Mouse (Mus musculus): ENCODE data around the gene Zfp952. TPM values are rescaled to one million over a fixed set of nuclear protein-coding genes. Genes with fewer than 3 reads are reported as not detected.

Gene Zfp952
- 14.1 TPM for total RNA-seq (2023)

DNA sequence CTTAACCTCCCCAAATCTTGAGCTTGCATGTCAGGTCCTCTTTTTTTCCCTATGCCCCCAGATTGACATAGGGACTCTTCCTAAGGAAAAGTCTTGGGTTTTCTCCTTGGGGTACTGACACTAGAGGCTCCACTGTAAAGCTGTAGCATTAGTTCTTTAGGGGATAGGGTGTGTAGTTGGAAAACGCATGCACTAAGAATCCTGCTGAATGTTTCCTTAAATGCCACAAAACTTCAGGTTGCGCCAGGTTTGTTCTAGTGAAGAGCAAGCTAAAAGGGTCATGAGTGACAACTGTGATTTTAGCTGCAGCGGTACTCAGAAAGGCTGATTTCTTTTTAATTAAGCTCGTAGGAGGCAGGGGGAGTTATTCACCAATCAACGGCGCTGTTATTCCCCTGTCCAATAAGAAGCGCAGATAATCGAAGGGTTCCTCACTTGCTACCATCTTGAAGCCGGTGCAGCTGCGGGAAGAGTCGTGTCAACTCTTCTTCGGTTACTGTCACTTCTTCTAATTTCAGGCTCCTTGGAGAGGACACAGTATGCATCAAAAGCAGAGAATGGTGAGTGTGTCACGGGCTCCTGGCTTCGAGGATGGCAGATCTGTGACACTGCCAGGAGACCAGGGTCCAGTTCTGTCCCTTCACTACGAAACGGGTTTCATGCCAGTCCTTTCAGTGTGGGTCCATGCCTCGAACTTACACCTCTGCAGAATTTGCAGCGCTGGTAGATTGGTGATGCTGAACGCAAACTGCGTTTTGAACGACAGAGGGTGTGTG, at the start of gene Zfp952:
TSS of gene Zfp952 (plus strand) at position 431 of the 776 bp plus-strand sequence.

DNA sequence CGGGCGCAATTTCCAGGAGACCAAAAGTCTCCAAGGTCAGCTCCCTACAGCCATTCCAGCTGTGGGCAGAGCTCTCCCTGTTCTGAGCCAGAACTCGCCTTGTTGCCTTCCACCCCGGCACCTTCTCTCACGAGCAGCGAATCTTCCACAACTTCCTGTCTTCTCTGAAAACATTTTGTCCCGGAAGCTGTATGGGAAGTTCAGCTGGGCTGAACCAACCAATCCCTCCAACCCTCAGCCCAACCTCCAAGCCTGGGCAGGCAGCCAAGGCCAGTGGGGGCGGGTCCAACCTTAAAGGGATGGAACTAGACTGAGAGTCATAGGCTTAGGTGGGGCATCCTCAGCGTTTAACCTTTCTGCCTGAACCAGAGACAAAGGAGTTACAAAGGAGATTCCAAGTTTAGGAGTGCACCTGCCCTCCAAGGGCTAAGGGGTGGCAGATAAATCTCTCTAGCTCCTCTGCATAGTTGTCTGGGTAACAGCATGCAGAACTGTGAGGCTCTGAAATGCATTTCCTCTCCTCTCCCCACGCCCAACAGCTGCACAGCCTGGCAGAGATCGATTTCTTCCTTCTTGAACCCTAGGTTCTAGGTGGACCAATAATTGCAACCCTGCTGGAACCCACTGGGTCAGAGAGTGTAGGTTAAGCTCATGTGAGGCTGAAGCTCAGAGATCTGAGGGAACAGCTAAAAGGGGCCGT, 45.6 kb upstream of the Zfp952 start, which contains the start of gene Cyp4f13:
TSS of gene Cyp4f13 (minus strand) at position 188 of the 700 bp plus-strand sequence.

DNA sequence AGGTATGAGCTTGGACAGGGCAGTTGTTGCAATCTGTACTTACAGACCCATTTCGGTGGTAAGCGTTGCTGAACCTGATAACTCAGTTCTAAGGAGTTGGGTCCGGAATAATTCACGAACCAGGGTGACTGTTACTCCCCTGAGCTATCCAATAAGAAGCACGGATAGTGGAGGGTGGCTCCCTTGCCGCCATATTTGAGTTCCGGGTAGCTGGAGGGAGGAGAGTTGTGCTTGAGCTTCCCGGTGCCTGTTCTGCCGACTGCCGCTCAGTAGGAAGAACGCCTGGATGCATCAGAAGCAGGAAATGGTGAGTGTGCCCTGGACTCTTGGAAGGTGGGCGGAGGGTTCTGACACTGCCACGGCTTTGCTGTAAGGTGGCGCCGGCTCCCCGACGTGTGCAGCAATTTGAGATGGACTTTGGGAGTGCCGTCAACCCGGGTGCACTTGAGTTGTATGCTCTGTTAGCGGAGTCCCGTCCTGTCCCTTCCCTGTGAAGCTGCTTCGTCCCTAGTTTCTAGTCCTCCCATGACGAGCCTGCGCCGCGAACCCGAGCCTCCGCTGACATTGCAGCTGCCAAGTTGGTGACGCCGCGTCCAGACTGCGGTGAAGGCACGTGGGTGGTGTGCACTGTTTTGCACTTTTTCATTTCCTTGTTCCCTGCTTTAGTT, 27.2 kb upstream of the Zfp952 start, which contains the start of gene Zfp472:
TSS of gene Zfp472 (plus strand) at position 192 of the 668 bp plus-strand sequence.

DNA sequence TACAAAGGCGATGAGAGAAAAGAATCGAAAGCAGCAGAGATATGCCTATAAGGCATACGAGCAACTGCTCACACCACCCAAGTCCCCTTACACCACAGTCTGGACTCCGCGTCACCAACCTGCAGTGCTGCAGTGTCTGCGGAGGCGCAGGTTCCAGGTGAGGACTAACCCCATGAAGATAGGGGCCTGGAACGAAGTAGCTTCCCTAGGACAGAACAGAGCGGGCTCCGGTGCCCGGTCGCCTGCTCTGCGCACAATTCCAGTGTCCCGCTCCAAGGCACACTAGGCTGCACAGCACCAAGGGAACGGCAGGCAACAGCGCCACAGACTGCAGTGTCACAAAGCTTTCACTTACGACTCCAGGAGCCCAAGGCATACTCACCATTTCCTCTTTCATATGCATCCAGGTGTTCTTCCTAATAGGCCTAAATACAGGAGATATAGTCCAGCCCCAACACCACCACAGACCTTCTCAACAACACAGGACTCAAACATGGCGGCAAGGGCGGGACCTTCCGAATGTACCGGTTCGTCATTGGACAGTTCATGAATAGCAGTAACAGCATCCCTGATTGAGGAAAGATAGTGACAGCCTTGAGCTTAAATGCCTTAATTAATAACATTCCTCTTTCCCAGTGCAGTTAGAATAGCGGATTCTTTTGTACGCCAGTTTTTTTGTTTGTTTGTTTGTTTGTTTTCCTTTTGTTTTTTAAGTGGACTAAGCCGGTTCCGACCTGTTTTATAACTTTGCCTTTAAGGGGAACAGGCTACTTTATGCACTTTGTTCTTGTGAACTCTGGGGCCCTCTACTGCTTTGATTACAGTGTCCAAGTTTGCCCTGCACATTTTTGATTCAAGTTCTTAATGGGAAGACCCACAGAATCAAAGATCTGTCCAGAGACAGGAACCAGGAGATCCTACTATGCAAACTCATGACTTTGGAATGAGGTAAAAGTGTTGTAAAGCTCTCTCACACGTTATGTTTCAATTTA, 40.3 kb downstream of the Zfp952 start, which contains the start of gene Zfp763:
TSS of gene Zfp763 (minus strand) at position 503 of the 992 bp plus-strand sequence.

Other genes starting within 250 kb of the Zfp952 start
- gene Zfp871, start 204.8 kb upstream of the Zfp952 start, total RNA-seq (2023): 104 TPM
- 0.59 TPM for gene Zfp811, start 183.2 kb upstream of the Zfp952 start, total RNA-seq (2023)
- 8.6 TPM for gene Zfp799, start 162.9 kb upstream of the Zfp952 start, total RNA-seq (2023)
- 1.4 TPM for gene Zfp870, start 101.5 kb upstream of the Zfp952 start, total RNA-seq (2023)
- not detected for gene Cyp4f14, start 75.8 kb upstream of the Zfp952 start, total RNA-seq (2023)
- gene Cyp4f13, start 45.7 kb upstream of the Zfp952 start, total RNA-seq (2023): 77.7 TPM
- 28.7 TPM for gene Zfp472, start 27.3 kb upstream of the Zfp952 start, total RNA-seq (2023)
- 2.7 TPM for gene Zfp763, start 40.3 kb downstream of the Zfp952 start, total RNA-seq (2023)
- not detected for gene 4921501E09Rik, start 74.9 kb downstream of the Zfp952 start, total RNA-seq (2023)
- gene Zfp563, start 96.2 kb downstream of the Zfp952 start, total RNA-seq (2023): 8.2 TPM
- not detected for gene Morc2b, start 146.6 kb downstream of the Zfp952 start, total RNA-seq (2023)
- gene Olfr55, start 175.3 kb downstream of the Zfp952 start, total RNA-seq (2023): not detected
- gene Olfr239, start 198.2 kb downstream of the Zfp952 start, total RNA-seq (2023): not detected
- not detected for gene Olfr1564, start 228.6 kb downstream of the Zfp952 start, total RNA-seq (2023)